Mouse (Mus musculus) heart, embryonic 16.5 days (tissue): ENCODE measurements around the gene Tyms. TPM values are rescaled to one million over a fixed set of nuclear protein-coding genes. Genes with fewer than 3 reads are reported as not detected.

Experiments
- ATAC-seq: fragments of 200-750 bp; cut with Nextera tagmentation; replicated peaks from 2 replicates; pipeline ENCODE4 v1.8.0; 2017; ENCODE audit warnings: moderate number of reproducible peaks; ENCODE audit not compliant: insufficient read depth, low FRiP score; ENCODE audit errors: extremely low read depth
- H3K27ac ChIP-seq: fragments of 300-500 bp; sonication (generic); 2 replicates; pipeline ENCODE4 v1.5.1; 2014; ENCODE audit warnings: mild to moderate bottlenecking, low read length, control low read depth, moderate library complexity
- H3K27me3 ChIP-seq: fragments of 300-500 bp; sonication (generic); 2 replicates; pipeline ENCODE4 v1.6.1; 2014; ENCODE audit warnings: low read length, mixed read lengths; ENCODE audit not compliant: control insufficient read depth, insufficient read depth
- H3K36me3 ChIP-seq: fragments of 300-500 bp; sonication (generic); 2 replicates; pipeline ENCODE4 v1.6.1; 2014; ENCODE audit not compliant: control insufficient read depth, insufficient read depth
- H3K4me1 ChIP-seq: fragments of 300-500 bp; sonication (generic); 2 replicates; pipeline ENCODE4 v1.6.1; 2014; ENCODE audit warnings: low read length, mixed read lengths; ENCODE audit not compliant: control insufficient read depth, insufficient read depth
- H3K4me2 ChIP-seq: fragments of 300-500 bp; sonication (generic); 2 replicates; pipeline ENCODE4 v1.6.1; 2014; ENCODE audit warnings: low read depth, mild to moderate bottlenecking, control low read depth, low read length
- H3K4me3 ChIP-seq: fragments of 300-500 bp; sonication (generic); 2 replicates; pipeline ENCODE4 v1.5.1; 2014; ENCODE audit warnings: mild to moderate bottlenecking, control low read depth, low read length
- H3K9ac ChIP-seq: fragments of 300-500 bp; sonication (generic); 2 replicates; pipeline ENCODE4 v1.6.1; 2014; ENCODE audit warnings: low read length, control low read depth
- H3K9me3 ChIP-seq: fragments of 300-500 bp; sonication (generic); replicated peaks from 2 replicates; pipeline ENCODE4 v1.6.1; 2016; ENCODE audit warnings: low read length; ENCODE audit not compliant: control insufficient read depth
- whole genome bisulfite sequencing: fragments of 180-500 bp; shearing (Covaris S2); extraction: QIAGEN DNeasy Blood & Tissue Kit; methylation state at CpG from one replicate; pipeline ENCODE4 v1.1.7; 2014; 5-methylcytosine and 5-hydroxymethylcytosine counted together
- polyA plus RNA-seq: library from polyadenylated mRNA; unstranded; fragments of >200 nt; fragmentation: Nextera tagmentation; extraction: Ambion mirVana; gene quantifications from 2 replicates; pipeline ENCODE4 v1.2.1, GENCODE M21; 2015

The Tyms gene
- polyA plus RNA-seq, 1 experiment from 2014 or later: 110 TPM

DNA sequence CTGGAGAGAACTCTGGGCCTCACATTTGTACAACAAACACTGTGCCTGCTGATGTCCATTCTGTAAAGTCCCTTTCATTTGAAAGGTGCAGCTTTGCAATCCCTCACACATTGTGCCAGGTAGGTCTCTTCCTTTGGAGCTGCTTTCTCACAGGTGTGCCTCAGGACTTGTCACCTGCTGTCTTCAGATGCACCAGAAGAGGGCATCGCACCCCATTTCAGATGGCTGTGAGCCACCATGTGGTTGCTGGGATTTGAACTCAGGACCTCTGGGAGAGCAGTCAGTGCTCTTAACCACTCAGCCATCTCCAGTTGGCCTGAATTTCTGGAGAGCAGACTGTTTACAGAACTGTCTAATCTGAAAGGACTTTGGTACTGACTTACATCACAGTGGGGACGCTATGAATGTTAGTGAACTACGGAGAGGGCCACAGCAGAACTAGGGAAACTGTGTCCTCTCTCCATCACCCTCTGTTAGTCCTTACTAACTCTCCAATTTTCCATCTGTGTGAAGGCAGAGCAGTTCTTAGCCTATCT, 39.2 kb upstream of the Tyms start:
- H3K4me3 ChIP-seq: no peak overlapping the region
- H3K9ac ChIP-seq: no peak overlapping the region
- H3K9me3 ChIP-seq: no peaks in the 10 kb centered on the region
- H3K36me3 ChIP-seq: no peaks in the 10 kb centered on the region
- H3K27me3 ChIP-seq: peaks cover 53% of the 10 kb centered on the region
- no peak for ATAC-seq
- no peak overlapping the region for H3K27ac ChIP-seq
- H3K4me2 ChIP-seq: no peak overlapping the region
- WGBS: 82% methylated on average over 3 of the region's 3 CpGs
- H3K4me1 ChIP-seq: peaks cover 21% of the 10 kb centered on the region

DNA sequence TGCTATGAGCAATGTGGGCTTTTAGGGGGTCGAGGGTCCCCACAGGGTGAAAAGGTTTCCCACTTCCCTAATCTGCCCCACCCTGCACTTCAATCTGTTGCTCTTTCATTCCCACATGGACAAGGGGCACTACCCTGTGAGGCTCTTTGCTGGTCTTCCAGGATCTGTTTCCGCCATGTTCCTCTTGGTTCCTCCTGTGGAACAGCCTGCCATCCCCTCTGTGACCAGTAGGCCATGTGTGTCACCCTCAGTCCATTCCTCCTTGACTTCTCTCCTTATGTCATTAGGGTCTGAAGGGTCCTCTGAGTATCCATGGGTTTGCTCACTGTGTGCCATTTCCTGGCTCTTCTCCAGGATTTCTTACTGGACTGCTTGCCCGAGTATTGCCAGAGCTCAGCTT, 38.4 kb upstream of the Tyms start:
- H3K9ac ChIP-seq: no peak overlapping the region
- ATAC-seq: no peak
- 63% methylated on average over 3 of the region's 3 CpGs for WGBS
- H3K27me3 ChIP-seq: peaks cover 61% of the 10 kb centered on the region
- H3K4me1 ChIP-seq: peaks cover 21% of the 10 kb centered on the region
- H3K4me2 ChIP-seq: no peak overlapping the region
- H3K36me3 ChIP-seq: no peaks in the 10 kb centered on the region
- no peak overlapping the region for H3K27ac ChIP-seq
- H3K4me3 ChIP-seq: no peak overlapping the region
- H3K9me3 ChIP-seq: no peaks in the 10 kb centered on the region

DNA sequence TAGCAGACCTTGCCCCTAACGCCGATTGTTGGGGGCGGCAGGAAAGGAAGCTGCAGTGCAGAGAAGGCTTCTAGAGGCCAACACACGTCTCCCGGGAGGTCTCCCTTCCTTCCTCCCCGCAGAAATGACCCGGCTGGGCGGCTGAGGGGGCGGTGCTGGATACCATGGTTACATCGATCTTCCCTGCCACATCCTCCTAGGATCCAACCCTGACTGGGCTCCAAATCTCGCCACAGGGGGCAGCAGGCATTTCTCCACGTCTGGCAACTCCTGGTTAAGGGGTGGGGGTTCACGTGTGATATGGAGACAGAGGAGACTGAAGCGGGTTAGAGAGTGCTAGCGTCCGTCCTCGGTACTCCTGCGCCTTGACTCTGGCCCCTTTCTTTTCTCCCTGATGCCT, 37.7 kb upstream of the Tyms start:
- no peak for ATAC-seq
- Histone ChIP-seq H3K27ac (no peak overlapping the region), H3K9me3 (no peaks in the 10 kb centered on the region), H3K36me3 (no peaks in the 10 kb centered on the region), H3K4me3 (peak overlapping the region; percentile 1), H3K9ac (no peak overlapping the region), H3K27me3 (peaks cover 68% of the 10 kb centered on the region), H3K4me2 (peak overlapping the region; percentile 52), H3K4me1 (peaks cover 21% of the 10 kb centered on the region)
- 1% methylated on average over 18 of the region's 18 CpGs for WGBS

DNA sequence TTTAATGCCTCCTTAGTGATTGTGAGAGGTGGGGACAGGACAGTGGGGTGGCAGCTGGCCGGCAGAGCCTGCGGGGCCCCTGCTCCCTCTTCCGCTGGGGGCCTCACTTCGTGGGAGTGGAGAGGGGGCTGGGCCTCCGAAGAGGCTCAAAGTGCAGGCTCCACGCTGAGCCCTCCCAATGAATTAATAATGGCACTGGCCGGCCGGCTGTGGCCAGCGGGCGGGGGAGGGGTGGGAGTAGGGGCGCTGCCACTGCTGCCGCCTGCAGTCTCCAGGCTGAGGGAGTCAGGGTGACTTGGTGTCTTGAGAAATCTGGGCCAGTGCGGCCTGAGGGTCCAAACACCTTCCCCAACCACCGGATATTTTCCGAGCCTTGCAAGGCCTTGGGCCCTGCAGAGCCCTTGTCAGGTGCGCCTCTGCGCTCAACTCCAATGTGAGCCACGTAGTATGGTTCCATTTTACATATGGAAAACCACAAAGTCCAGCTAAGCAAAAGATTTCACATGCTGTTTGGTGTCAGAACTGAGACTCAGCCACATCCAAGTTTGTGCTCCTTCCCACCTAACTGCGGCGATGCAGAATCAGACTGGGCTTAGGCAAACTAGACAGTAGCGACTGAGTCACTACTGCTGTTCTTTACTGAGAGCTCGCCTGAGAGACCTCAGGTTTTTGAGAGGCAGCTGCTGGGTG, 37.1 kb upstream of the Tyms start:
- Histone ChIP-seq H3K4me3 (peak overlapping the region; percentile 1), H3K4me2 (peak overlapping the region; percentile 52), H3K36me3 (no peaks in the 10 kb centered on the region), H3K9ac (0 out of 2 replicates have a peak overlapping the region, but pooled peaks have one; percentile 20), H3K27ac (no peak overlapping the region), H3K27me3 (peaks cover 74% of the 10 kb centered on the region), H3K9me3 (no peaks in the 10 kb centered on the region), H3K4me1 (peaks cover 24% of the 10 kb centered on the region)
- 11% methylated on average over 21 of the region's 22 CpGs for WGBS
- ATAC-seq: no peak

DNA sequence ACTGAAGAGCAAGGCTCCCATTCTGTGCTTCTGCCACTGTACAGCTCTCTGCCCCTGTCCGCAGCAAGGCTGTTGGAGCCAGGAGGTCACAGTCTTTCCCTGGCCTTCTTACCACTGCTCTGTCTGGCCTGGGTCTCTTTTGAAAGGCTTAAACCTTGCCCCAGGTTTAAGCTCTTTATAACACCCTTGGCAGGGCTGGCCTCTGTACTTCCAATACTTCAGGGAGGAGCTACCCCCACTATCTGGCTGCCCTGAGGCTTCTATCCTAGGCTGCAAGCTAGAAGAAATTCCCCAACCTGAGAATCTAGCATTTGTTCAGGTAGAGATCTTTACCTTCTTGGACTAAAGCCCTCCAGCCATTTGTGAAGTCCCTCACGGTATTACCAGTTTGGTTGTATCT, 36.5 kb upstream of the Tyms start:
- no peak for ATAC-seq
- WGBS: 72% methylated on average over 2 of the region's 2 CpGs
- Histone ChIP-seq H3K4me2 (no peak overlapping the region), H3K36me3 (no peaks in the 10 kb centered on the region), H3K4me1 (peaks cover 29% of the 10 kb centered on the region), H3K9me3 (no peaks in the 10 kb centered on the region), H3K9ac (no peak overlapping the region), H3K4me3 (no peak overlapping the region), H3K27me3 (peaks cover 76% of the 10 kb centered on the region), H3K27ac (no peak overlapping the region)

DNA sequence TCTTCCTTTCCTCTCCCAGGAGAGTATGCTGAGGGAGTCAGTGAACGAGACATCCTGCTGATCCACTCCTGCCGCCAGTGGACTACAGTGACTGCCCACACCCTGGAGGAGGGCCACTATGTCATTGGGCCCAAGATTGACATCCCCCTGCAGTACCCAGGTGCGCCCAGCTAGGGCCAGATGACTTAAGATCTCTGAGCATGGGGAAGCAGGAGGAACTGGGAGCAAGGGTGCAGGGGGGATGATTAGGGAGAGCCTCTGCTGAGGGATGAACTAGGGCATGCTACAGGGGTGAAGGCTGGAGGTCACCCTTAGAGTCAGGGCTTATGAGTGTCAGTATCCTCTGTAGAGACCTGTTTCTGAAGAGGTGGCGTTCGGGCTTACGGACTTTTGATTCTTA, 34.8 kb upstream of the Tyms start:
- H3K27me3 ChIP-seq: peaks cover 79% of the 10 kb centered on the region
- 84% methylated on average over 5 of the region's 6 CpGs for WGBS
- H3K9ac ChIP-seq: no peak overlapping the region
- H3K27ac ChIP-seq: no peak overlapping the region
- no peak overlapping the region for H3K4me3 ChIP-seq
- ATAC-seq: no peak
- H3K36me3 ChIP-seq: no peaks in the 10 kb centered on the region
- no peaks in the 10 kb centered on the region for H3K9me3 ChIP-seq
- H3K4me1 ChIP-seq: peaks cover 23% of the 10 kb centered on the region
- H3K4me2 ChIP-seq: no peak overlapping the region

DNA sequence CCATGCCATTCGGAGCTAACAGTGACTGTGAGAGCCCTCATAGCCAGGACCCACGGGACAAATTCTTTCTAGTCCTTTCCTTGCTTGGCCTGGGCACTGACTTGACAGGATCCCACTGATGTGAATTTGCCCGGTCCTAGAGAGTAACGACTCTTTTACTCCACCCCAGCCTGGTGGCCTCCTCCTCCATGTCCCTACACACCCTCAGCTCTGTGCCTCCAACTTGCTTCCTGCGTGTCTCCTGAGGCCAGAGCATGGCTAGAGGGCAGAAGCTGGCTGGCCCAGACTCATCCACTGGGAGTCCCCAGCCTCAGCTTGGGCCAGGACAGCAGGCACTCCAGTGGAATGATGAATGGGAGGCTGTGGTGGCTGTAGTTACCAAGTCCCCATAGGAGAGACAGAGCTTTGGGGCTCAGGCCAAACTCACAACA, 34.2 kb upstream of the Tyms start:
- Histone ChIP-seq H3K9me3 (no peaks in the 10 kb centered on the region), H3K36me3 (no peaks in the 10 kb centered on the region), H3K27me3 (peaks cover 76% of the 10 kb centered on the region), H3K4me3 (no peak overlapping the region), H3K9ac (no peak overlapping the region), H3K4me2 (no peak overlapping the region), H3K4me1 (peaks cover 23% of the 10 kb centered on the region), H3K27ac (no peak overlapping the region)
- no peak for ATAC-seq
- WGBS: 15% methylated on average over 5 of the region's 5 CpGs

DNA sequence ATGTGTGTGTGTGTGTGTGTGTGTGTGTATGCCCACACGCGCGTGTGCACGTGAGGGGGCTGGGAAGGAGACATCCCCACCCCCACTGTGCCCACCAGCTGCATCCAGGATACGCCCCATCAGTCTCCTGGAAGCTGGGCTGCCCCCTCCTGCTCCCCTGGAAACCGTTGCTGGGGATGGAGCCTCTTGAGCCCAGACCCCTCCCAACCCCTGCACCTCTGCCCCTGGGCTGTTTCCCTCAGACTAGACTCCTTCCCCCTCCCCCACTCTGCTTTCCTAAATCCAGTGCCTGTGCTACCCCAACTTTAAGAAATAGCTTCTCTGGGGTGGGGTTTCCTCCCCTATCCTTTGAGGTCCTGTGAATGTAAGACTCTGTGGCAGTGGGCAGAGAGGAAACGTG, 33.8 kb upstream of the Tyms start:
- peaks cover 73% of the 10 kb centered on the region for H3K27me3 ChIP-seq
- ATAC-seq: no peak
- H3K9ac ChIP-seq: no peak overlapping the region
- no peak overlapping the region for H3K4me2 ChIP-seq
- H3K9me3 ChIP-seq: no peaks in the 10 kb centered on the region
- no peak overlapping the region for H3K4me3 ChIP-seq
- no peak overlapping the region for H3K27ac ChIP-seq
- 15% methylated on average over 7 of the region's 7 CpGs for WGBS
- H3K36me3 ChIP-seq: no peaks in the 10 kb centered on the region
- peaks cover 23% of the 10 kb centered on the region for H3K4me1 ChIP-seq

DNA sequence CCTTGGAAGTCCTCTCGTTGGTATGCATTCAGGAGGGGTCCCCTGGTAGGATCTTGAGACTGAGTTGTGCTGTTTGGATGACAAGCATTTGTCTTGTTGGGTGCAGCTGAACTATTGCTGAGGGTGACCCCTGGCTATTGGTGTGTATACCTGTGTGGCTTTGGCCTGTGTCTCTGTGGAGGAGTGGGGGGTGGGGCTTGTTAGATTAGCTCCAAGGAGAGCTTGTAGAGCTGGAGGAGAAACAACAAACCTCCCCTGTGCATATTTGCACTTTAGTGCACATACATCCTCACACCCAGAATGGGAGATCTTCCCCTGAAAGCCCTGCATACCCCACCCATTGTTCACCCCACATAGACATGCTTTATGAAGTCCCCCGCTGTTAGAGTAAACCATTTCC, 33.3 kb upstream of the Tyms start:
- no peak overlapping the region for H3K4me3 ChIP-seq

More for the DNA sequence above, 33.3 kb upstream of the Tyms start:
- H3K9me3 ChIP-seq: no peaks in the 10 kb centered on the region
- no peak overlapping the region for H3K27ac ChIP-seq
- H3K36me3 ChIP-seq: no peaks in the 10 kb centered on the region
- no peak for ATAC-seq
- H3K27me3 ChIP-seq: peaks cover 69% of the 10 kb centered on the region
- no peak overlapping the region for H3K4me2 ChIP-seq
- WGBS: 20% methylated on average over 2 of the region's 2 CpGs
- H3K4me1 ChIP-seq: peaks cover 23% of the 10 kb centered on the region
- H3K9ac ChIP-seq: no peak overlapping the region
